Mouse (Mus musculus) ovary, postnatal 14 days (tissue): Measurements from ENCODE around the gene Plscr2.
"Not testable (repeated sequence)": the region's sequence is repeated elsewhere in the genome, so short reads cannot be mapped to it uniquely, and the experiment has no call there.

Experiments
- DNase-seq: peaks from one replicate; pipeline ENCODE4 v3.0.0; 2022; ENCODE audit warnings: low spot score

The Plscr2 gene

GRCm38 (mm10) chr9:92273956-92274762 is 1.2 kb upstream of the Plscr2 start:
- no peak for DNase-seq

- DNase-seq: no peak
Observed at GRCm38 (mm10) chr9:92276360-92276759, 958 bp downstream of the Plscr2 start.

GRCm38 (mm10) chr9:92280048-92280447 is 4.6 kb downstream of the Plscr2 start:
- DNase-seq: no peak

- no peak for DNase-seq
Observed at GRCm38 (mm10) chr9:92282563-92283171, 7.3 kb downstream of the Plscr2 start.

GRCm38 (mm10) chr9:92289675-92290074 is 14.3 kb downstream of the Plscr2 start:
- no peak for DNase-seq

GRCm38 (mm10) chr9:92292169-92292568 is 16.8 kb downstream of the Plscr2 start:
- DNase-seq: no peak

GRCm38 (mm10) chr9:92292922-92293321 is 17.5 kb downstream of the Plscr2 start:
- no peak for DNase-seq

GRCm38 (mm10) chr9:92293560-92294548 is 18.5 kb downstream of the Plscr2 start:
- DNase-seq: no peak

- DNase-seq: no peak
Observed at GRCm38 (mm10) chr9:92298288-92298687, 22.9 kb downstream of the Plscr2 start.

GRCm38 (mm10) chr9:92301213-92301612 is 25.8 kb downstream of the Plscr2 start:
- DNase-seq: no peak

- DNase-seq: no peak
Observed at GRCm38 (mm10) chr9:92305075-92305474, 29.7 kb downstream of the Plscr2 start.

GRCm38 (mm10) chr9:92305620-92306220 is 30.3 kb downstream of the Plscr2 start:
- no peak for DNase-seq

GRCm38 (mm10) chr9:92309077-92309476 is 33.7 kb downstream of the Plscr2 start, which contains the start of gene 1700057G04Rik:
Gene 1700057G04Rik (plus strand): TSS chr9:92309377.
- no peak for DNase-seq

- DNase-seq: no peak
Observed at GRCm38 (mm10) chr9:92316791-92317190, 41.4 kb downstream of the Plscr2 start.

- DNase-seq: not testable (repeated sequence)
Observed at GRCm38 (mm10) chr9:92325936-92326335, 50.5 kb downstream of the Plscr2 start.

- no peak for DNase-seq
Observed at GRCm38 (mm10) chr9:92326813-92327212, 51.4 kb downstream of the Plscr2 start.

GRCm38 (mm10) chr9:92331383-92331782 is 56.0 kb downstream of the Plscr2 start:
- no peak for DNase-seq

GRCm38 (mm10) chr9:92334845-92335244 is 59.4 kb downstream of the Plscr2 start:
- DNase-seq: no peak

- no peak for DNase-seq
Observed at GRCm38 (mm10) chr9:92335277-92335818, 59.9 kb downstream of the Plscr2 start.

- DNase-seq: no peak
Observed at GRCm38 (mm10) chr9:92337063-92337462, 61.7 kb downstream of the Plscr2 start.

GRCm38 (mm10) chr9:92337661-92338060 is 62.3 kb downstream of the Plscr2 start:
- DNase-seq: no peak

GRCm38 (mm10) chr9:92338954-92339353 is 63.6 kb downstream of the Plscr2 start:
- DNase-seq: no peak
